Mouse (Mus musculus) retina, postnatal 7 days (tissue): ENCODE results near the gene Msrb3.
"Not testable (repeated sequence)": the region's sequence is repeated elsewhere in the genome, so short reads cannot be mapped to it uniquely, and the experiment has no call there.

Source experiments
- DNase-seq: peaks from one replicate; pipeline ENCODE4 v3.0.0-alpha.2; 2012; ENCODE audit warnings: low read depth, low spot score

The Msrb3 gene

DNA sequence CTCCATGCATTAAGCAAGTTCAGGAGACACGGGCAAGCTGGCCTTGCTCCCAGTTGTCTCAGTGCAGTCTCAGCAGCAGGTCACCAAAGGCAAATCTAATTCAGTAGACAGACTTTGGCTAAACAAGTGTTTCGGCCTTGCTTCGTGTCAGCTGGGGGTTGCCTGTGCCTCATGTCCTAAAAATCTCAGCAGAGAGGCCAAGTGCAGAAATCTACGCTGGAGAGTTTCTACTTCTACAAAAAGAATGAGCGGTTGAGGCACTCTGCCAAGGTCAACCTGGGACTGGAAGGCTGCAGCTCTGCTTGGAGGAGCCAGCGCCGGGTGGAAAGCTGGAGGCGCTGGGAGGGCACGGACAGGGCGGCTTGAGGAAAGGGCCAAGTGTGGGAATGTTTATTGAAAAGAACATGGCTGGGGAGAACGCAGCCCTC, 147.6 kb downstream of the Msrb3 start:
- no peak for DNase-seq

DNA sequence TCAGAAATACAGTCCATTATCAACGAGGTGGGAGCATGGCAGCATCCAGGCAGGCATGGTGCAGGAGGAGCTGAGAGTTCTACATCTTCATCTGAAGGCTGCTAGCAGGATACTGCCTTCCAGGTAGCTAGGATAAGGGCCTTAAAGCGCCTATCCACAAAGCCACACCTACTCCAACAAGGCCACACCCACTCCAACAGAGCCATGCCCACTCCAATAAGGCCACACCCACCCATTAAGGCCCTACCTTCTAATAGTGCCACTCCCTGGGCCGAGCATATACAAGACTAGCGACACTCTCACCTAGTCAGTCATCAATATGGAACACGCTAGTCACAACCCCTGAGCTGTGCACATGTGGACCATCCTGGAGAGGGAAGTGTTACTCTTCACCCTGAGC, 149.3 kb downstream of the Msrb3 start:
- not testable (repeated sequence) for DNase-seq

GRCm38 (mm10) chr10:120748156-120748555, 150.7 kb downstream of the Msrb3 start:
- no peak for DNase-seq

GRCm38 (mm10) chr10:120745138-120745856, 153.6 kb downstream of the Msrb3 start:
- no peak for DNase-seq

- DNase-seq, result no peak
Measured at GRCm38 (mm10) chr10:120744441-120745137, 154.3 kb downstream of the Msrb3 start.

DNA sequence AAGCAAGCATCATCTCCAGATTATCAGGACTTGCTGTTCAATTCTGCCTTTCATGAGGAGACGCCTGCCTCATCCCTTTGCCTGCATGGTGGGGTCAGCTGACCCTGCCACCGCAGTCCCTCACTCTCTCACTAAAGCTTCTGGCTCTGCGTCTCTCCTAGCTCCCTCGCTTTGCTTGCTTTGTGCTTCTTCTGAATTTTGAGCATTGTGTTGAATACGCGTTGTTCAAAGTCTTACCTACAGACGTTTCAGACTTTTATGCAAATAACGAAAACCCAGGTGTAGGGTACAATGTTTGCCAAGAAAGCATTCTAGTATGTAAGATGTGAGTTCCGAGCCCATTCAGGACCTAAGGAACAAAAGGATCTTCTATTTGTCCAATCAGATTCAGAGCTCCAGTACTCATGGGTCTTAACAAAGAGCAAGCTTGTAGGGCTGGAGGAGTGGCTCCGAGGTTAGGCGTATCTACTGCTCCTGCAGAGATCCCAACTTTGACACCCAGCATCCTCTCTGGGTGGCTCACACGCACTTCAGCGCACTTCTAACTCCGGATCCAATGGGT, 162.3 kb downstream of the Msrb3 start:
- no peak for DNase-seq

GRCm38 (mm10) chr10:120735722-120736507, 163.0 kb downstream of the Msrb3 start:
- DNase-seq, result no peak

DNA sequence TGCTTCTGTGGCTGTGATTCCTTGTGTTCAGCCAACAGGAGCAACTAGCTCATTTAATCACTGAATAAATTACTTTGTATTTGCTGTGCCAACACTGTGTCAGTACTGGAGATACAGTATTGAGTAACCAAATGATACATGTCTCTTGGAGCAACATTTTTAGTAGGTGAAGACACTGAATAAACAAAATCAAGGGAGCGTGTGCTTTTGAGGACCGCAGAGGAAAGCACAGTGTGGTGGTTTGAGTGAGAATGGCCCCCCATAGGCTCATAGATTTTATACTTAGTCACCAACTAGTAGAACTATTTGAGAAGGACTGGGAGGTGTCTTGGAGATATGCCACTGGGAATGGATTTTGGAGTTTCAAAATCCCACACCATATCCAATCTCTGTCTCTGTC, 164.5 kb downstream of the Msrb3 start:
- DNase-seq, result no peak
